Mouse (Mus musculus) MEL (cell line): ENCODE data around the gene Emsy. TPM values are rescaled to one million over a fixed set of nuclear protein-coding genes. Genes with fewer than 3 reads are reported as not detected.

ENCODE experiments used
- DNase-seq: peaks from one replicate; pipeline ENCODE4 v3.0.0; 2011; ENCODE audit warnings: low read depth, low spot score
- H3K27ac ChIP-seq: 2 replicates; pipeline ENCODE4 v1.5.1; 2012; ENCODE audit warnings: low read depth, mild to moderate bottlenecking, control low read depth, low read length, moderate library complexity; ENCODE audit not compliant: control insufficient read depth
- H3K27me3 ChIP-seq, 2 experiments: fragments of 150-350 bp in 1 of 2; sonication (generic) in 1 of 2; 2 replicates each; pipeline ENCODE4 v1.6.1; 2012; ENCODE audit warnings: low read length in 2 of 2, mild to moderate bottlenecking in 2 of 2, improper control_type of control experiment in 1 of 2, moderate library complexity in 1 of 2; ENCODE audit not compliant: insufficient read depth in 2 of 2, control insufficient read depth in 1 of 2
- H3K36me3 ChIP-seq, 2 experiments: 2 replicates each; pipeline ENCODE4 v1.6.1; 2012 to 2014; ENCODE audit warnings: low read length in 2 of 2, improper control_type of control experiment in 1 of 2, inconsistent platforms in 1 of 2, mild to moderate bottlenecking in 1 of 2; ENCODE audit not compliant: insufficient read depth in 2 of 2, control insufficient read depth in 1 of 2
- H3K4me1 ChIP-seq, 2 experiments: fragments of 150-350 bp in 1 of 2; sonication (generic) in 1 of 2; 2 replicates each; pipeline ENCODE4 v1.6.1; 2012; ENCODE audit warnings: low read length in 2 of 2, improper control_type of control experiment in 1 of 2, mild to moderate bottlenecking in 1 of 2; ENCODE audit not compliant: insufficient read depth in 2 of 2, control insufficient read depth in 1 of 2
- H3K4me3 ChIP-seq, 2 experiments: fragments of 150-350 bp in 1 of 2; sonication (generic) in 1 of 2; 2 replicates each; pipeline ENCODE4 v1.5.1; 2012; ENCODE audit warnings: low read depth in 2 of 2, low read length in 2 of 2, mild to moderate bottlenecking in 2 of 2, moderate library complexity in 2 of 2, control low read depth in 1 of 2, improper control_type of control experiment in 1 of 2; ENCODE audit not compliant: control insufficient read depth in 1 of 2, insufficient read depth in 1 of 2
- H3K79me2 ChIP-seq: 2 replicates; pipeline ENCODE4 v1.6.1; 2012; ENCODE audit warnings: mild to moderate bottlenecking, low read length, moderate library complexity; ENCODE audit not compliant: control insufficient read depth, poor library complexity, insufficient read depth
- H3K9ac ChIP-seq: 2 replicates; pipeline ENCODE4 v1.6.1; 2012; ENCODE audit warnings: low read depth, mild to moderate bottlenecking, control low read depth, low read length, moderate library complexity; ENCODE audit not compliant: control insufficient read depth, poor library complexity, severe bottlenecking
- H3K9me3 ChIP-seq: fragments of 150-350 bp; sonication (generic); replicated peaks from 2 replicates; pipeline ENCODE4 v1.6.1; 2012; ENCODE audit warnings: mild to moderate bottlenecking, low read length, improper control_type of control experiment, moderate library complexity; ENCODE audit not compliant: insufficient read depth
- CHD2 ChIP-seq: IDR thresholded peaks from 2 replicates; pipeline ENCODE4 v1.6.1; 2011; ENCODE audit warnings: low read length, improper control_type of control experiment
- E2F4 ChIP-seq: IDR thresholded peaks from 2 replicates; pipeline ENCODE4 v1.6.1; 2011; ENCODE audit warnings: low read depth, low read length, improper control_type of control experiment, borderline replicate concordance
- ELF1 ChIP-seq: IDR thresholded peaks from 2 replicates; pipeline ENCODE4 v1.6.1; 2014; ENCODE audit warnings: low read depth, mild to moderate bottlenecking, inconsistent platforms, low read length, improper control_type of control experiment, moderate library complexity
- JUND ChIP-seq: IDR thresholded peaks from 2 replicates; pipeline ENCODE4 v1.6.1; 2011; ENCODE audit warnings: low read depth, mild to moderate bottlenecking, improper control_type of control experiment, low read length
- MAX ChIP-seq: IDR thresholded peaks from 2 replicates; pipeline ENCODE4 v1.6.1; 2011; ENCODE audit warnings: low read length, improper control_type of control experiment
- MAZ ChIP-seq: IDR thresholded peaks from 2 replicates; pipeline ENCODE4 v1.6.1; 2012; ENCODE audit warnings: low read depth, mild to moderate bottlenecking, inconsistent platforms, low read length, improper control_type of control experiment
- MEF2A ChIP-seq: IDR thresholded peaks from 2 replicates; pipeline ENCODE4 v1.6.1; 2014; ENCODE audit warnings: low read depth, mild to moderate bottlenecking, inconsistent platforms, low read length, improper control_type of control experiment; ENCODE audit not compliant: poor library complexity, insufficient replicate concordance, severe bottlenecking; ENCODE audit errors: extremely low read depth
- MYC ChIP-seq: IDR thresholded peaks from 2 replicates; pipeline ENCODE4 v1.6.1; 2011; ENCODE audit warnings: low read depth, mild to moderate bottlenecking, low read length, improper control_type of control experiment, moderate library complexity
- NELFE ChIP-seq: IDR thresholded peaks from 2 replicates; pipeline ENCODE4 v1.6.1; 2011; ENCODE audit warnings: low read depth, low read length, improper control_type of control experiment
- NRF1 ChIP-seq: IDR thresholded peaks from 2 replicates; pipeline ENCODE4 v1.6.1; 2014; ENCODE audit warnings: low read depth, mild to moderate bottlenecking, inconsistent platforms, low read length, improper control_type of control experiment, moderate library complexity; ENCODE audit not compliant: poor library complexity, insufficient read depth, severe bottlenecking
- POLR2AphosphoS5 ChIP-seq: IDR thresholded peaks from 2 replicates; pipeline ENCODE4 v1.6.1; 2012; ENCODE audit warnings: low read depth, borderline replicate concordance, mild to moderate bottlenecking, inconsistent platforms, low read length, moderate library complexity, mixed read lengths
- RAD21 ChIP-seq: IDR thresholded peaks from 2 replicates; pipeline ENCODE4 v1.6.1; 2011; ENCODE audit warnings: mild to moderate bottlenecking, low read depth, low read length, improper control_type of control experiment
- RCOR1 ChIP-seq: IDR thresholded peaks from 2 replicates; pipeline ENCODE4 v1.6.1; 2012; ENCODE audit warnings: low read depth, mild to moderate bottlenecking, inconsistent platforms, low read length, improper control_type of control experiment
- TBP ChIP-seq: IDR thresholded peaks from 2 replicates; pipeline ENCODE4 v1.8.0; 2011; ENCODE audit warnings: low read depth, low read length, improper control_type of control experiment
- TCF12 ChIP-seq: IDR thresholded peaks from 2 replicates; pipeline ENCODE4 v1.6.1; 2014; ENCODE audit warnings: low read depth, mild to moderate bottlenecking, inconsistent platforms, low read length, improper control_type of control experiment, moderate library complexity
- USF2 ChIP-seq, 2 experiments: IDR thresholded peaks; 2 replicates each; pipeline ENCODE4 v1.6.1; 2011 to 2012; ENCODE audit warnings: improper control_type of control experiment in 2 of 2, low read length in 2 of 2, borderline replicate concordance in 1 of 2, inconsistent platforms in 1 of 2, low read depth in 1 of 2, mild to moderate bottlenecking in 1 of 2; ENCODE audit not compliant: insufficient read depth in 1 of 2
- ZMIZ1 ChIP-seq: IDR thresholded peaks from 2 replicates; pipeline ENCODE4 v1.6.1; 2012; ENCODE audit warnings: low read depth, mild to moderate bottlenecking, inconsistent platforms, low read length, improper control_type of control experiment, moderate library complexity
- ZNF384 ChIP-seq: IDR thresholded peaks from 2 replicates; pipeline ENCODE4 v1.6.1; 2012; ENCODE audit warnings: low read depth, mild to moderate bottlenecking, inconsistent platforms, low read length, improper control_type of control experiment
- polyA plus RNA-seq, 2 experiments: library from polyadenylated mRNA; stranded (reverse) in 1 of 2; unstranded in 1 of 2; fragments of >175 nt in 1 of 2; fragments of >200 nt in 1 of 2; gene quantifications; 2 replicates each; pipeline versions ENCODE4 v1.2.1 to v1.2.4; 2012; ENCODE audit warnings: low replicate concordance in 2 of 2, low read depth in 1 of 2; ENCODE audit not compliant: insufficient read length in 2 of 2, insufficient read depth in 1 of 2, missing spikeins in 1 of 2
- total RNA-seq: library from RNA; depleted of rRNA; stranded (reverse); fragments of 300-350 nt; gene quantifications from 2 replicates; pipeline ENCODE4 v1.2.3, GENCODE M21; 2012

The Emsy gene
- total and polyA plus RNA-seq, 3 experiments = 10.2 to 24.1 TPM; not detected in 1

- Histone ChIP-seq H3K27ac (no peak overlapping the region), H3K27me3 (no peaks in the 10 kb centered on the region), H3K36me3 (peaks cover 0 to 49% of the 10 kb centered on the region in 2 experiments; a peak in 2 of 4 replicates), H3K9ac (no peak overlapping the region), H3K79me2 (no peaks in the 10 kb centered on the region), H3K4me1 (no peaks in the 10 kb centered on the region), H3K9me3 (no peaks in the 10 kb centered on the region), H3K4me3 (no peak overlapping the region)
- TF ChIP-seq TCF12 = no peak
- DNase-seq = no peak
Measured at GRCm38 (mm10) chr7:98629947-98630346, 26.6 kb downstream of the Emsy start.

DNA sequence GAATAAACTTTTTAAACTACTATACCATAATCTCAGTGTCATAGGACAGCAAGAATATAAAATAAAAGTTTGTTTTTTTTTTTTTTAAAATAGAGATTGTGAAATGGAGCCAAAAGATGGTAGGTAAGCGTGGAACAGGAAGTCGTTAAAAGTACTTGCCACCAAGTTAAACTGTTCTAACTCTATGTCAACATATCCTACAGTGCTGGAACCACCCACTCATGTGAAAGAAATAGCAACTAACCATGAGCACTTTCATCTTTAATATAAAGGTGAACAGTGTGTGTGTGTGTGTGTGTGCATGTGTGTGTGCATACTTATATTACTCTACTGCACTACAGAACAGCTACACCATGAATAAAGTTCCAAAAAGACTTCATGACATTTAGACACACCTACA, 38.8 kb downstream of the Emsy start:
- H3K27me3 ChIP-seq = no peaks in the 10 kb centered on the region
- no peak for TF ChIP-seq E2F4
- TF ChIP-seq MEF2A = no peak
- TF ChIP-seq ZNF384 = no peak
- TF ChIP-seq USF2 (IDR thresholded peaks at IDR 0.05; ENCODE audit: borderline replicate concordance in 1 of 2, insufficient read depth in 1 of 2, low read depth in 1 of 2, low read length in 2 of 2) = no peak
- TF ChIP-seq ZMIZ1 = no peak
- TF ChIP-seq POLR2AphosphoS5 = no peak
- no peak for TF ChIP-seq TCF12
- no peak for TF ChIP-seq RCOR1
- no peak for TF ChIP-seq CHD2
- no peak for TF ChIP-seq TBP
- no peak for TF ChIP-seq JUND
- no peak for TF ChIP-seq NRF1
- no peak for TF ChIP-seq MYC
- TF ChIP-seq NELFE = no peak
- TF ChIP-seq ELF1 = no peak
- no peak for TF ChIP-seq MAX
- TF ChIP-seq MAZ = no peak
- no peak for TF ChIP-seq RAD21
- no peak overlapping the region for H3K4me3 ChIP-seq

More for the DNA sequence above, 38.8 kb downstream of the Emsy start:
- Histone ChIP-seq H3K9ac (no peak overlapping the region), H3K9me3 (no peaks in the 10 kb centered on the region), H3K79me2 (no peaks in the 10 kb centered on the region), H3K4me1 (no peaks in the 10 kb centered on the region), H3K27ac (no peak overlapping the region), H3K36me3 (peaks cover 0 to 27% of the 10 kb centered on the region in 2 experiments; a peak in 2 of 4 replicates)
- DNase-seq = no peak
